Mouse (Mus musculus) layer of hippocampus, postnatal 10 days (tissue): ENCODE measurements around the gene Nedd9. TPM values are rescaled to one million over a fixed set of nuclear protein-coding genes. Genes with fewer than 3 reads are reported as not detected.

Source experiments
- DNase-seq, 2 experiments: peaks; one replicate each; pipeline ENCODE4 v3.0.0; 2021; ENCODE audit warnings: low spot score in 2 of 2
- total RNA-seq, 2 experiments: library from RNA; stranded (reverse); gene quantifications; 2 replicates each; pipeline ENCODE4 v1.2.3; 2021

Gene Nedd9
- total RNA-seq, 2 experiments from 2014 or later = 16.9 to 20.7 TPM

GRCm38 (mm10) chr13:41456292-41457029 lies 30.7 kb downstream of the Nedd9 start:
- DNase-seq = no peak

DNA sequence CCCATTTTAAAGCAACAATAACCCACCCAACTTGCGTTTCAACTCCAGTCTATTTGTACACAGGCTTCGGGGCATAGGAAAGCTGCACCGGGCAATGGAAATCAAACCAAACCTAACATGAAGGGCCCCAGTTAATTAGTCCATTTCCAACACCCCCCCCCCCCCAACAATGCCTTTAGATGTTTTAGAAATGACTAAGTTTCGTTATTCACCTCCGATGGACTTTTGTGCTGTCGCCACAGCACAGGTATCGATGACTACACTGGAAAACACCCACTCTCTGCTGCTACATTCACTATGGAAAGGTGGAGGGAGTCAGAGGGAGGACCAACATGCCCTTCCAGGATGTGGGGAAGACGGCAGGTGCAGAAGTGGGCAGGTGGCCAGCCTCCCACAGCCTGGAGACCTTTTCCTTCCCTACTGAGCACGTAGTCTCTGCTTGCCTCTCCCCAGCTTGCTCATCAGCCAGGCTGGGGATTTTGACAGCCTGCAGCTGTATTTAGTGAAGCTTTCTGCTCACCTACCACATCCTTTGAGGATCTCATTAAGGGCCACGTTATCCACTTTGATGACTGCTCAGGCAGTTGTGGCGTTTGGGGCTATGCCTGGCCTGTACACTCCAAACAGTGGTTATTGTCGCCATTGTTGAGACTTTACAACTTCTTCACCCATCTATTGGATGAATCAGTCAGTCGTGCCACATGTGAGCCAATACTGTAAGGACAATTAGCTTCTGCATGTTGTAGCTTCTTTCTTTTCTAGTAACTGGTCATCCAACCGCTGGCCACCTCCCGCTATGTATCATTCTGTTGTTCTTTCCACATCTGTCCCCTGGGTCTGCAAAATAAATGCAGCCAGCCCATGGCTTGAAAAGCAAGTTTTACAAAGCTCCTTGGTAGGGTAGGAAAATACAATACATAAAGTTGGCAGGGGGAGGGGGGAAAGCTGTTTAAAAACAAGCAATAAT lies 33.7 kb downstream of the Nedd9 start:
- DNase-seq = no peak

GRCm38 (mm10) chr13:41450821-41451220 lies 36.3 kb downstream of the Nedd9 start:
- no peak for DNase-seq

DNA sequence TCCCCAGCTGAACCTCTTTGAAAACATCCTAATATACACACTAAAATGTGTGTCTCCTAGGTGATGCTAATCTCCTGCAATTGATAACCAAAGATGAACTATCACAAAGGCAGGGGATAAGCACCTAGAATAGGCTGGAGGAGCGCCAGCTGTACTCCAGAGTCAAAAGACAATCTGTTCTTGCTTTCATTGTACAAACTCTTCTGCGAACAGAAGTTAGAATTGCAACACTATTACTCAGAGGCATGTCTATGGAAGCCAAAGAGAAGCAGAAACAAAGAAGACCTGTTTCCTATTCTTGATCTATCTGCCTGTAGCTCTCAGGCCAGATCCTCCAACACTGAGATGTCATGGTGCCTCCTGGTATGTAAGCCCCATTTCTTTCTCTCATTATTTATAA lies 38.0 kb downstream of the Nedd9 start:
- DNase-seq = no peak

DNA sequence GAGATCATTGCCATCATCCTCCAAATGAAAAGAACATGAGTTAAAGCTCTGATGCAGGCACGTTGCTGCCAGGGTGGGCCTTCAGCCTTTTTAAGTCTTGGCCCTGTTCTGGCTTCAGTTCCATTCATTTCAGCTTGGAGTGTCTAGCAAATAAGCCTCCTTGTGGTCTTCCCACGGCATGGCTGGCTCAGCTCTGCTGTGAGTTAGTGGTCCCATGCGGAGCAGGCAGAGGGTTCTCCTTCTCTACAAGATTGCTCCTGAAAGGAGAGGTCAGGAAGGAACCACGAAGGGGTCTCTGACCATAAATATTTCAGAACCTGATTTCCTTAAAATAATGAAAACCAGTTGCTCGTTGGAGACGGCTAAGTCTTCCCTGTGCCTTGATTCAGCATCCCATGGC lies 40.0 kb downstream of the Nedd9 start:
- DNase-seq = no peak

GRCm38 (mm10) chr13:41446591-41446990 lies 40.6 kb downstream of the Nedd9 start:
- DNase-seq = no peak

DNA sequence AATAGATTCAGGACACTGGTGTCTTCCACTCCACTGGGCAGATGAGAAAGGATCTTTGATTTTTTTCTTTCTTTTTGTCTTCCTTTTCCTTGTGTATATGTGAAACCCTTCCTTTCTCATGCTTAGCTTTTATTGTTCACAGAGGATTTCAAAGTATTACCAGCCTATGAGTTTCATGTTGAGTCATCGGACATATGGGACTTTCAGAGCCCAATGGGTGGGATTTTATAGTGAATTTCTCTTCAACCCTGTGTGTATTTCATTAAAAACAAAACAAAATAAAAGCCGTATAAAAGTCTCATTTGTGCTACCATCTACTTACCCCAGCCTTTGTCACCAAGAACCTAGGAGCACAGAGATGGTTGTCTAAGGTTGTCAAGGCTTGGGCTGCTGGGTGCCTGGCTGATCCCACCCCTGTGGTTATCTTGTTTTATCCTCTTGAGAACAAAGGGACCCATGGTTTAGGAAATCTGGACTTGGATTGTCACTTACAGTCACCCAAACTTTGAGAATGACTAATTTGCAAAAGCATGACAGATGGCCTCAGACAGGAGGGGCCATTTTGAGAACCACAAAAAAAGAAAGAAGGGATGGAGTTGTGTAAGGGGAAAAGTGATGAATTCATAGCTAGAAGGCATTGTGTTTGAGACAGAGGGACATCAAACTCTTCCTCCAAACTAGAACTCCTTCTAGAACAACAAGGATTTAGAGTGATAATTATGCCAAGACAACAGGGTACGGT lies 41.9 kb downstream of the Nedd9 start:
- DNase-seq = no peak

- no peak for DNase-seq
Observed at GRCm38 (mm10) chr13:41444230-41444629, 42.9 kb downstream of the Nedd9 start.

GRCm38 (mm10) chr13:41442145-41442544 lies 45.0 kb downstream of the Nedd9 start:
- DNase-seq = no peak

- DNase-seq = no peak
Observed at GRCm38 (mm10) chr13:41440205-41440604, 47.0 kb downstream of the Nedd9 start.

DNA sequence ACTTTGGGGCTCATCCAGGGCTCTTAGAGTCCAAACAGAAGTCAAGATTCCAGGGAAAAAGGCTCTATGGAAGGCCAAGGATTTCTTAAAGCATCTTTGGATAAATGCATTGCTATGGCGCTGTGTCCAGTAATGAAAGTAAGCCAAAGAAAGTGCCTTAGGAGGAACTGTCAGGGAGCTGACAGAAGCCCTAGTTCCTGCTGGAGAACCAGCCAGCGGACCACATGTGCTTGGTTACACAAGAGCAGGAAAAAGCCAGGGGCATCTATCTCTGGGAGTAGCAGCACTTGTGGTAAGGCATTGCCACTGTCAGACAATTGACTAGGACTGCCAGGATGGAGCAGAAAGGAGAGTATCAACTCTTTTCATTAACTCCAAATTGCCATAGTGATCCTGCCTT lies 49.8 kb downstream of the Nedd9 start:
- DNase-seq = no peak

- DNase-seq = no peak
Observed at GRCm38 (mm10) chr13:41436731-41437130, 50.4 kb downstream of the Nedd9 start.

- DNase-seq = no peak
Observed at GRCm38 (mm10) chr13:41433201-41433600, 54.0 kb downstream of the Nedd9 start.

DNA sequence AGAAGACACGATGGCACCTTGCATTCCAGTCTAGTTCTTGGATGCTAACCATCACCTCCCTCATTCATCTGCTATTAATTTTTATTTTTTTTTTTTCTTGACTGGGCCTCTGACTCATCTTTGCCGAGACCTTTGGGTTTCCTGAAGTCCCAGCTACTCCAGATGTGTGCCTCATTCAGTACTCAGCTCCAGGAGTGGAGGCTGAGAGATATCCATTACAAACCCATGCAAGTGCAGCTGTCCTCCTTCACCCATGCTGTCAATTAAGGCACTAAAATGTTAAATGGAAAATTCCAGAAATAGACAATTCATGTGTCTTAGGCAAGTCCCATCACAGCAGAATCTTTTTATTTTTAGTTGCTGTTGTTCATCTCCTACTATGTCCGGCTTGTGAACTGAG lies 55.4 kb downstream of the Nedd9 start:
- no peak for DNase-seq

DNA sequence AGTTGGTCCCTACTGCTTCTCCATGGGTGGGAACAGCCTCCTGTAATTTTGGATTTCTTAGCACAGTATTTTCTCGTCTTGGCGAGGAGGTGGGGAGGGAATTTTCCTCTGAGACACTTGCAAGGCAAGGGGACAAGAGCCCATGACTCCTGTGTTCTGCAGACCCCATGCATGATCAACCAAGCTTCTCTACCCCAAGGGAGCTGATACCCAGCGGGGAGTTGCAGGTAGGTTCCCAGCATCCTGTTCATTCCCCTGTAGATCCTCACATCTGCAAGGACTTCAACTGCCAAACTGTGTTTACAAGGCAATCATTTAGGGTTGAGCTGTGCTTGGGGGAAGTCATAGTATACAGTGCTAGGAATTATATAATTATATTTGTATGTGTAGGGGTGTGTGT lies 60.1 kb downstream of the Nedd9 start:
- DNase-seq = no peak

DNA sequence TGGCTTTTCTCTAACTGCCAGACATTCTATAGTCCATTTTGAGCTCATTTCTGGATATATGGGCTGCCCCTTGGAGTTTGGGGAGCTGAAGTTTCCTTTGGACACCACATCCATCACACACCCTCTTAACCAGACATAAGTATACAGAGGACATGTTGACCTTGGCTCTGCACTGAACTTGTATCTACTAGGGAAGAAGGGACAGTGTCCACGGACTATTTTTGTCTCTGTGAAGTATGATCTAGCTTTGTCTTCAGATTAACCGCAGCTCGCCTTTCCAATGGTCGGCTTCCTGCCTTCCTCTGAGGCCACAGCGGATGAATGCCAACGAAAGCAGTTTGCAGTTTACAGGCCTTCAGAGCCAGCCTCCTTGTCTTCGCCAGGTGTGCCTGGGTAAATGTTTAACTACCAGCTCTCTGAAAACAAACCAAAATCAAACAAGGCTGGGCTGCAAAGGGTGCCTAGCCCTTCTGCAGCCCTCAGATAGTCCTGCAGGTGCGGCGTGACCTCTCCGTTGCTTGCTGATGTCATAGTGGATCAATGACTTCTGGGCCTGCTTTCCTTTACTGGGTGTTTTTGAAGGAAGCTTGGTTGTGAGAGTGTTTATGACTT lies 63.6 kb downstream of the Nedd9 start:
- no peak for DNase-seq

DNA sequence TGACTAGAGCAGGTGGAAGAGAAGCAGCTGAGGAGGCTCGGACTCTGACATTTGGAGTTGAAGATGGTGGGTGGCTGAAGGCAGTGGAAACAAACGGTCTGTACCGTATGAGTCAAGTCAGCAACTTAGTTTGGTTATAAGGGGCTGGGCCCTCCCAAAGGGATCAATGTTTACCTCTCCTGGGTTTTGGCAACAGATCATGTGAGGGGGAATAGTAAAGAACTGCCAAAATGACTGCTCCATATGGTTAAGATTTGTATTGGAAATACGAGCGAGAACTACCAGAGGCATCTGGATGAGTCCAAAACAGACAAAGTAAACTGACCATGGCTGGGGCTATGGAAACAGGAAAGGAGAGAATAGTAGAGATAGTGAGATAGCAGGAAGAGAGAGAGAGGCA lies 64.6 kb downstream of the Nedd9 start:
- DNase-seq = no peak

GRCm38 (mm10) chr13:41420376-41420775 lies 66.8 kb downstream of the Nedd9 start:
- no peak for DNase-seq

GRCm38 (mm10) chr13:41418198-41418869 lies 68.8 kb downstream of the Nedd9 start:
- DNase-seq = no peak
